Mouse (Mus musculus) E14TG2a.4 (cell line): ENCODE results near the gene Thada.

ENCODE experiments used
- H3K27me3 ChIP-seq: 2 replicates; pipeline ENCODE4 v1.6.1; 2014; ENCODE audit warnings: low read length, control low read depth; ENCODE audit not compliant: insufficient read depth
- H3K36me3 ChIP-seq: 2 replicates; pipeline ENCODE4 v1.6.1; 2014; ENCODE audit warnings: low read length, control low read depth; ENCODE audit not compliant: insufficient read depth
- H3K4me1 ChIP-seq: replicated peaks from 2 replicates; pipeline ENCODE4 v1.6.1; 2014; ENCODE audit warnings: low read depth, low read length, control low read depth
- H3K4me3 ChIP-seq: replicated peaks from 2 replicates; pipeline ENCODE4 v1.5.1; 2014; ENCODE audit warnings: mild to moderate bottlenecking, low read length
- H3K9me3 ChIP-seq: 2 replicates; pipeline ENCODE4 v1.6.1; 2014; ENCODE audit warnings: low read length, control low read depth
- CTCF ChIP-seq: conservative IDR thresholded peaks from 2 replicates; pipeline ENCODE4 v1.5.1; 2014; ENCODE audit warnings: low read length
- NANOG ChIP-seq: IDR thresholded peaks from 2 replicates; pipeline ENCODE4 v1.6.1; 2014; ENCODE audit warnings: borderline replicate concordance, low read length, mixed read lengths
- POU5F1 ChIP-seq: IDR thresholded peaks from 2 replicates; pipeline ENCODE4 v1.6.1; 2014; ENCODE audit warnings: low read length, borderline replicate concordance

The Thada gene

DNA sequence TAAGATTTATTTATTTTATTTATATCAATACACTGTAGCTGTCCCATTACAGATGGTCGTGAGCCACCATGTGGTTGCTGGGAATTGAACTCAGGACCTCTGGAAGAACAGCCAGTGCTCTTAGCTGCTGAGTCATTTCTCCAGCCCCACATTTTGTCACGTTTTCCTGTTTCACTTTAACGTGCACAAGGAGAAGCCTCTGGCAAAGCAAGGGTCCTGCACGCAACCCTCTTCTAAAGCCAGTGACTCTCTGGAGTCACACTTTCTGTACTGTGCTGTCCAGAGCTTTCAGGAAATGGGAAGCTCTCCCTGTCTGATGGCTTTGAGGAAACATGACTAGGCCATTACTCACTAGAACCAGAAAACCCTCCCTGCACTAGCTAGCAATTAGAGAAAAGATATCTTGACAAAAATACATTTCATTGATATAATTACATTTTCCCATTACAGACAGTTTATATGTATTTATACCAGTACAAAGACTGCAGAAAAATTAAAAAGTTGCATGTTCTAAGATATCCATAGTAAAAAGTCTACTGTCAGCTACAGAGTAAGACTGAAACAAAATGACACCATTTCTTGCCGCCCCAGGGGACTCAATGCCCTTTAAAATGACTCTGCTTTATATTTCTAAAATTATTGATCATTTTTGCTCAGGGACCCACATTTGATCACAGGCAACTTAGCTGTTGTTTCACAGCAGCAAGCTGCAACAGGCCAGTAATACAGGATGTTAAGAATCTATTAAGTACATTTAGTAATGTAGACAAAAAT is 131.6 kb downstream of the Thada start:
- H3K27me3 ChIP-seq = no peaks in the 10 kb centered on the region
- TF ChIP-seq NANOG (no peak), POU5F1 (no peak), CTCF (no peak)
- H3K4me1 ChIP-seq = peaks cover 34% of the 10 kb centered on the region
- H3K36me3 ChIP-seq = peaks cover 68% of the 10 kb centered on the region
- H3K9me3 ChIP-seq = no peaks in the 10 kb centered on the region
- H3K4me3 ChIP-seq = no peak overlapping the region

DNA sequence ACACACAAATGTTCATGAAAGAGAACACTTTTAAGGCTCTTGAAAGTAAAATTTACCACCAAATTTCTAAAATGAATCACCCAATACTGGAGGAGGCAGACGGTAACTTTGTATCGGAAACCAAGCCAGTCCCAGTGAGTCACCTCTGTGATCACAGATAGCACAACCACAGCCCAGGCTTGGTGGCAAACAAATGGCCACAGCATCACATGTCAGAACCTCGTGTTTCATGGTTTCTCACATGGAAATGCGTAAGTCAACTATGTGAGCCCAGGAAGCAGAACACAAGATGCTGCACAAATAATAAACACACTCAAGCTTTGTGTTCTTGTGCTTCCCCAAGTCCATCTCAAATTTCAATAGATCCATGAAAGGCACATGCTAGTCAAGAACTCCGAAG is 133.1 kb downstream of the Thada start:
- TF ChIP-seq NANOG (no peak), POU5F1 (no peak), CTCF (no peak)
- Histone ChIP-seq H3K27me3 (no peaks in the 10 kb centered on the region), H3K36me3 (peaks cover 81% of the 10 kb centered on the region), H3K4me3 (no peak overlapping the region), H3K9me3 (no peaks in the 10 kb centered on the region), H3K4me1 (peaks cover 37% of the 10 kb centered on the region)

DNA sequence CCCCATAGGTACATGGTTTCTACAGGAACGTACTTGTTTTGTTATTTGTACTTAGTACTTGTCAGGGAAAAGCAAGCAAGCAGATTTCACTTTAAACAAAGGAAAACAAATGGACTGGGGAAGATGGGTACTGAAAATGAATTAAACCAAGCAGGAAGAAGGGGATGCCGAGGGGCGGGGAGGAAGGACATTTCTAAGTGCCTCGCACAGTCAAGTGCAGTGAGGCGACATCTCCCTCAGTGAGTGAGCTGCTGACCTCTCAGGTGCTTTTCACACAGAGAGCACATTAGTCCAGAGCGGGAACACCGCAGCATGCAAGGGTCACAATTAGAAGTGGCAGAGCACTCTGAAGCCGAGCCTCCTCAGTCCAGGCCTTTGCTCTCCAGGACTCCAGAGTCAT is 135.0 kb downstream of the Thada start:
- Histone ChIP-seq H3K36me3 (peaks cover 80% of the 10 kb centered on the region), H3K27me3 (no peaks in the 10 kb centered on the region), H3K9me3 (no peaks in the 10 kb centered on the region), H3K4me3 (no peak overlapping the region; the same call in 1 of the 2 replicates), H3K4me1 (peaks cover 37% of the 10 kb centered on the region)
- TF ChIP-seq NANOG (no peak), POU5F1 (no peak), CTCF (no peak)

DNA sequence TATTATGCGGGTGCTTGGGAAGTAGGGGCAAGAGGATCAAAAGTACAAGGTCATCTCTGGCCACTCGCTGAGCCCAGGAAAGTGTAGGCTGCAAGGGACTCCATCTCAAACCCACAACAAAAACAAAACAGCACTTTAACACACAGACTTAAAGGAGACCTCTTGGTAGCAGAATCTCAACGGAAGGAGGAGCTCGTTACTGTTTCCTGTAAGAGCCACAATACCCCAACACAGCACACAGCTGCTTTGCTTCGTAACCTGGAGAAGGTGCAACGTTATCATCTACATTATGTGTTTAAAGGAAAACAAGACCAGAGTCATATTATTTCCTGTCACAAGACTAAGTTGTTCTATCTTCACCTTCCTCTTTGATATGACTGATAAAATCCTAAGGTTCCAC is 135.5 kb downstream of the Thada start:
- H3K4me1 ChIP-seq = peaks cover 37% of the 10 kb centered on the region
- no peaks in the 10 kb centered on the region for H3K9me3 ChIP-seq
- no peak for TF ChIP-seq POU5F1
- no peak for TF ChIP-seq NANOG
- TF ChIP-seq CTCF = no peak
- no peak overlapping the region for H3K4me3 ChIP-seq
- H3K36me3 ChIP-seq = peaks cover 79% of the 10 kb centered on the region
- no peaks in the 10 kb centered on the region for H3K27me3 ChIP-seq

DNA sequence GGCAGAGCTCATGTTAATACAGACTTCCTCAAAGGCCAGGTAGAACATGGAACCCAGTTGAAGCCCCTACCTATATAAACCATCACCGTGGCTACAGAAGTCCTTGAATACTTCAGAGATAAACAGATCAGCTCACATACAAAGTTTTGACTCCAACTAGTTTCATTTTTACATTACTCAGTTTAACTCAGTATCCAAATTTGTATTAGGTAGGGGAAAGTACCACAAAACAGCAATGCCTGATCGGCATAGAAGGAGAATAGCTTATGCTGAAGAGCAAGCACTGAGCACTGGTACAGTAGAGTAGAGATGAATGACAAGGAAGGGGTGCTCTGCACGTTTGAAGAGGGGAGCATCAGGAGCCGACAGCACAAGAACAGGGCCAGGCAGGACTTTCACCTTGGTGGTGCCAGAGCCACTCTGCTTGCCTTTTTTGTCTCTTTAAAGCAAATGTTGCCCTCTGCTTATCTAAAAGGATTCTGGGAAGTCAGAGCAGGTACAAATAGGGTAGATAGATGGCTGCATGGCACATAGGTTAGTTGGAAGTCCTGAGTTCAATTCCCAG is 136.0 kb downstream of the Thada start:
- H3K9me3 ChIP-seq = no peaks in the 10 kb centered on the region
- TF ChIP-seq POU5F1 = no peak
- no peak for TF ChIP-seq CTCF
- no peak for TF ChIP-seq NANOG
- no peaks in the 10 kb centered on the region for H3K27me3 ChIP-seq
- H3K4me1 ChIP-seq = peaks cover 37% of the 10 kb centered on the region
- H3K4me3 ChIP-seq = no peak overlapping the region
- H3K36me3 ChIP-seq = peaks cover 79% of the 10 kb centered on the region

DNA sequence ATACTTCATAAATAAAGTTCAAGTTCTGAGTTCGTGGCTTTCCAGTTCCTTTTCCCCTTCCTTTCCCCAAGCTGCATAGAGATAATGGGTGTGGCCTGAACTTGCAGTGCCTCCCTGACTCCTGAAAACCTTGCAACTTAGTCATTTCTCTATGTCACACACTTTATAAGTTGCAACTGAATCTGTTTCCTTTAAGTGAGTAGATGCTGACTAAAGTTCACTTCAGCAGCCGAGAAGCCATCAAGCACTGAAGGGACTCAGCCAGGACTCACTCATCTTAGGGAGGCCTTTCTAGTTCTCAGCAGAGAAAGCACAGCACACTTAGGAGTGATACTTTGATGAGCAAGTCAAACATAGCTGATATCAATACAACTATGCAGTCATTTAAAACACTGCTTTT is 137.5 kb downstream of the Thada start:
- Histone ChIP-seq H3K9me3 (no peaks in the 10 kb centered on the region), H3K4me1 (peaks cover 29% of the 10 kb centered on the region), H3K4me3 (no peak overlapping the region), H3K36me3 (peaks cover 83% of the 10 kb centered on the region), H3K27me3 (no peaks in the 10 kb centered on the region)
- TF ChIP-seq CTCF (no peak), NANOG (no peak), POU5F1 (no peak)

DNA sequence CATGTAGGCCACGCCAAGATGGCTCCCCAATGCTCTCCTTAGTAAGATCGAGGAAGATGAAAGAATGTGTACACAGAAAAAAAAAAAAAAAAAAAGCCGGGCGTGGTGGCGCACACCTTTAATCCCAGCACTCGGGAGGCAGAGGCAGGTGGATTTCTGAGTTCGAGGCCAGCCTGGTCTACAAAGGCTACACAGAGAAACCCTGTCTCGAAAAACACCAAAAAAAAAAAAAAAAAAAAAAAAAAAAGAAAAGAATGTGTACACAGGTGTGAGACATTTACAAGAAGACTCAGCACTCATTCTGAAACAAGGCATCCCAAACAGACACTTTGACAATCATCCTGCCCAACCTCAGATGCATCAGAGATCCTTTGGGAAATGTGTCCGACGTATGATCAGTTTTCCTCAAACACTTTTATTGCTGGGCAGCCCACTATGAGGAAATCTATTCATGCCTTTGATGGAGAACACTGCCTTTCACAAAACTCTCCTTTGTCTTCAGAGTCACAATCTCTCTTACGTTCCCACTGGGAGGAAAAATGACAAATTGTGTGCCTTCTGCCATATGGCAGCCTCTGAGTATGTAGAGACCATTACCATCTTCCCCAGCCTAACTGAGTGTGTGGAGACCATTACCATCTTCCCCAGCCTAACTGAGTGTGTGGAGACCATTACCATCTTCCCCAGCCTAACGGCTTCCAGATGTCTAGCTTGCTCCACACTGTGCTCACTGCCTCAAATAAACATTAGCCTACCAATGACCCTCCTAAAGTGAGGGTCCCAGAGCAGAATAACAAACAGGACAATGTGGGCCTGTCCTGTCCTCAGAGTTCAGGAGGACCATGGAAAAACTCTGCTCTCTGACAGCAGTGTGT is 138.7 kb downstream of the Thada start:
- TF ChIP-seq POU5F1 = no peak
- TF ChIP-seq CTCF = no peak
- TF ChIP-seq NANOG = no peak
- Histone ChIP-seq H3K4me3 (no peak overlapping the region), H3K36me3 (peaks cover 82% of the 10 kb centered on the region), H3K27me3 (no peaks in the 10 kb centered on the region), H3K4me1 (peaks cover 28% of the 10 kb centered on the region), H3K9me3 (no peaks in the 10 kb centered on the region)

DNA sequence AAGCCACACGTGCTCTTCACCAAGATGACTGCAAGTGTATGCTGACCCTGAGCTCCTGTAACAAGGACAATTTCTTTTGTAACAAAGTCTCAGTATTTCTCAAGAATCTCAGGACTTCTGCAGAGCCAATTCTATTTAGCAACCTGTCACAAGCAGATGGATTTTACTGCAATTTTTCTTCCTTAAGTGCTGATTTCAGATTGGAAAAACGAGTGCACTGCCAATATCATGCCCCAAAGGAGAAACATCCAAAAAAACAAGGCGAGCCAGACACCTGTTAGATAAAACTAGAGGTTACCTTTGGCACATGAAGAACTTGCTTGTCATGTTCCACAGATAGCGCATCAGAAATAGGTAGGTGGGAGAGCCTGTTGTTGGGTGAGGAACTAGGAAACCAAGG is 143.8 kb downstream of the Thada start:
- H3K36me3 ChIP-seq = peaks cover 48% of the 10 kb centered on the region
- no peaks in the 10 kb centered on the region for H3K9me3 ChIP-seq
- no peaks in the 10 kb centered on the region for H3K27me3 ChIP-seq
- TF ChIP-seq CTCF = no peak
- TF ChIP-seq POU5F1 = no peak
- no peak for TF ChIP-seq NANOG
- no peaks in the 10 kb centered on the region; the same call in 1 of the 2 replicates for H3K4me1 ChIP-seq
- H3K4me3 ChIP-seq = no peak overlapping the region
